Mouse (Mus musculus) frontal cortex, postnatal 10 days (tissue): ENCODE measurements around the gene Slc44a5.
A peak's percentile ranks its signal among the peaks of the same experiment; 100 is the strongest.
"Not testable (repeated sequence)": the region's sequence is repeated elsewhere in the genome, so short reads cannot be mapped to it uniquely, and the experiment has no call there.

Source experiments
- DNase-seq, 2 experiments: peaks; one replicate each; pipeline ENCODE4 v3.0.0; 2022; ENCODE audit warnings: low spot score in 2 of 2, mixed read lengths in 1 of 2

Slc44a5 gene

DNA sequence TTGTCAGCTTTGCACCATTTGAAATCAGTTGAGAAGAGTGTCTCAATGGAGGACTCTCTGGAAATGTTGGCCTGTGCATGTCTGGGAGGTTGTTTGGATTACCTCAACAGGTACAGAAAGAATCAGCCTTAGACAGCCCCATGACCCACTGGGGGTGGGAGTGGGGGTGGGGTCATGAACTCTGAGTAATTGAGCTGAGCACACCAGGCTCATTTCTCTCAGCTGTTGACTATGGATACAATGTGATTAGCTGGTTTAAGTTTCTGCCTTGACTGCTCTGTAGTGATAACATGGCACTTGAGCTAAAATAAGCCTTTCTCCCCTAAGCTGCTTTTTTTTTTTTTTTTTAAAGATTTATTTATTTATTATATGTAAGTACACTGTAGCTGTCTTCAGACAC is 242.5 kb downstream of the Slc44a5 start:
- no peak for DNase-seq

DNA sequence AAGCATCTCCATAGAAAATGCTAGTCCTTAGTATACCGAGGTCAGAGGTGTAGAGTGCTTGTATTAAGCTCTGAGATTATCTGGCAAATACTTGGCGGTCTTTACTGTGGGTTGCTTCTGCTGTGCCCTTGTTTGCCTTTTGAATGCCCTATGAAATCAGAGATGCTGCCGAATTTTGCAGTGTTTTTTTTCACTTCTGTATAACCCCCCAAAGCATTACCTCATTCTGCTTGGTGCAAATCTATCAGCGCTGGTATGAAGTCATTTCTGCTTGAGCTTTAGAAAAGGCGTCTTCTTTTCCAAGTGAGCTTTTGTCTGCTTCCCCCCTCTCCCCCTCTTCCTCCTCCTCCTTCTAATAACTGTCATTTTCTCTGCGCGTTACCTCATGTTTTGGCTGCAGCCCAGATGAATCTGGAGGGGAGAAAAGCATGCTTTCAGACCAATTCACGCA is 248.9 kb downstream of the Slc44a5 start:
- peak in 1 of 2 experiments; percentile 11 for DNase-seq

DNA sequence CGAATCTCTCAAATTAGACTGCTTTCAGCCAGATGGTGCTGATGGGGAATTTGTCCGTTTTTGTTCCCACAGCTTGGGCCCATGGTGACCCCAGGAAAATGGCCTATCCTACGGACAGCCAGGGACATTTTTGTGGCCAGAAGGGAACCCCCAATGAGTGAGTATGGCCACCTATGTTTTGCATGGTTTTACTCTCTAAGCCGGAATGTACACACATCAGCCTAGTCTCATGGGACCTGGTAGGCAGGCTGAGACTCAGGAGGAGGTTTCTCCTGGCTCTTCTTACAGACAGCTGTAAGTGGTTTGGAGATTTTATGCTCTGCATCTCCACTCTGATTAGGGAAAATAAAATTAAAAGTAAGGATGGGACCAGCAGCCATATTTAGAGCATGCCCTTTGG is 249.5 kb downstream of the Slc44a5 start:
- DNase-seq, result no peak

DNA sequence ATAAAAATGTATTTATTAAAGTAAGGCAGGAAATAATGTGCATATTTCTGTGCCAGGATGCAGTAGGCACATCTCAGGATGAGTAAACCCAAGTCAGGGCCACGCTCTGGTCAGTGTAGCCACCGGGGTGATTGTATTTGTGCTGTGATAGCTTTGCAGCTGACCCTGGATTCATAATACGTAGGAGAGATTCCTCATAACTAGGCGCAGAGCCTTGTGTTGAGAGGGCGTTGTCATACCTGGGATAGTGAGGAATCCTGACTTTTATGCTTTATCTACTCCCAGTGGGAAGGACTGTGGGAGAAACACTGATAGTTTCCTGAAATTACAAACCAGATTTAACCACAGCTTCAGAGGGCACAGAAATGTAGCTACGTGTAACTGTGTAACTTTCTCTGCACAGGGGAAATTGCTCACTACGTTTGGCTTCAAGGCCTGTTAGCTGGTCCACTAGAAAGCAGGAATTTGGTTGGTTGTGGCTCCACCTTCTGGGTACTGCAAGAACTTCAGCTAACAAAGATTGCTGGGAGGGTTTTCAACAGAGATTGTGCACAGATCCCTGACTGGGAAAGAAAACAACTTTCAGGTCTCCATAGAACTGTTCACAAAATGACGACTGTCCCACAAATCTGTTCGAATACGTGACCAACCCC is 253.0 kb downstream of the Slc44a5 start:
- peak; percentile 32 to 71 for DNase-seq

DNA sequence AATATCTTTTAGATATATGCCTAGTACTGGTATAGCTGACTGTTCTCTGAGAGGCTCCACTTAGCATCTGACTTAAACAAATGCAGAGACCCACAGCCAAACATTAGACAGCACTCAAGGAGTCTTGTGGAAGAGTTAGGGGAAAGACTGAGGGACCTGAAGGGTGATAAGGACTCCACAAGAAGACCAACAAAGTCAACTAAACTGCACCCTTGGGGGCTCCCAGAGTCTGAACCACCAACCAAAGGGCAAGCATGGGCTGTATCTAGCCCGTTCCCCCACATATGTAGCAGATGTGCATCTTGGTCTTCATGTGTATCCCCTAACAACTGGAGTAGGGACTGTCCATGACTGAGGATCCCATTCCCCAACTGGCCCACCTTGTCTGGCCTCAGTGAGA is 271.7 kb downstream of the Slc44a5 start:
- DNase-seq, result no peak

DNA sequence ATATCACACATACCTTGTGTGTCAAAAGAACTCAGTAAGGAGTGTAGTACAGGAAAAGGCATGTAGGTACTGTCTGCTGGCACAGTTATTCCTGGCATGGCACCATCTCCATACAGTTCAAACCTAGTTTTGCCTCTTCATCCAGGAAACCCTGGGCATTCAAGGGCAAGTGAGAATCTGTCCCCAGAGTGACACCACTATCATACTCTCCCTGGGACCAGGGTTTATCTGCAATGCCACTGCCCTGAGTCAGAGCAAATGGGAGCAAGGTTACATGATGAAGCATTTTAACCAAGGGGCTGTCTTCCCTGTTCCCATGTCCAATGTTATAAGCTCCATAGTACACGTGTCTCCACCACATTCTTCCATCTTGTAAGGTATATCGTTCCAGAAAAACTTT is 278.2 kb downstream of the Slc44a5 start:
- DNase-seq, result no peak

DNA sequence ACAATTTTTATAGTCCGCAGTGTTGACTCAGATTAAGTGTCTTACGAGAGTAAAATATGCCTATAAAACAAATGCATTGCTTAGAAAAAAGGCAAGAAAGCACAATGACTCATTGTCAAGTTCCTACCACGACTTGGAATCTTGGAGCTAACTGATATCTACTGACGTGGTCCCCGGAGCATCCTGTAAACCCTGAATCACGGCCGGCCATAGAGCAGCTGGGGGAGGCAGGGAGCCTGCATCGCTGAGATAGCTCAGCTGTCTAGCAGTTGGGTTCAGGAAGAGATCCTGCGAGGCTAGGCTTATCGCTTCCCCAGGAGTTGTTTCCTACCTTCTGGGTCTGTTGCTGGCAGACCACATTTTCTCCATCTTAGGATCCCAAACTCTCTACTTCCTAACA is 279.0 kb downstream of the Slc44a5 start:
- no peak for DNase-seq

DNA sequence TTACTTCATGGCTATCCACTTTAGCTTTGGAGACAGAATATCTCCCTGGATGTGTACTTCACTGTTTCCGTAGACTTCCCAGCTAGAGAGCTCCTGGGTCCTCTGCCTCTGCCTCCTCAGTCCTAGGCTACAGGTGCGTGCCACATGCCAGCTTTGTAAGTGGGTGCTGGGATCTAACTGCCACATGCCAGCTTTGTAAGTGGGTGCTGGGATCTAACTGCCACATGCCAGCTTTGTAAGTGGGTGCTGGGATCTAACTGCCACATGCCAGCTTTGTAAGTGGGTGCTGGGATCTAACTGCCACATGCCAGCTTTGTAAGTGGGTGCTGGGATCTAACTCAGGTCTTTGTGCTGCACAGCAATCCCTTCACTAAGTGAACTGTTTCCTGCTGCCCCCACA is 281.0 kb downstream of the Slc44a5 start:
- not testable (repeated sequence) for DNase-seq

DNA sequence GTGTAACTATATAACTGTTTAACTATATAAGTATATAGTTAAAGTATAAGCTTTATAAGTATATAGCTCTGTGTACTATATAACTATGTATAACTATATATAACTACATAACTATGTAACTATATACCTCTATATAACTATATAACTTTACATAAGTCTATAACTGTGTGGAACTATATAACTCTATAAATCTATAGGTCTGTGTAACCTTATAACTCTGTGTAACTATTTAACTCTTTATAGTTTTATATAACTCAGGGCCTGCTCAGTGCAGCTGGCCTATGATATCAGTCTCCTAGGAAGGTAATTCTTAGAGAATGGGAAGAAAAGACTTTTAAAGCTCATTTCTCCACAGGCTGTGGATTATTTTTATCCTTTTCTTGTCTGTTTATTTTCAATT is 284.1 kb downstream of the Slc44a5 start:
- no peak for DNase-seq

DNA sequence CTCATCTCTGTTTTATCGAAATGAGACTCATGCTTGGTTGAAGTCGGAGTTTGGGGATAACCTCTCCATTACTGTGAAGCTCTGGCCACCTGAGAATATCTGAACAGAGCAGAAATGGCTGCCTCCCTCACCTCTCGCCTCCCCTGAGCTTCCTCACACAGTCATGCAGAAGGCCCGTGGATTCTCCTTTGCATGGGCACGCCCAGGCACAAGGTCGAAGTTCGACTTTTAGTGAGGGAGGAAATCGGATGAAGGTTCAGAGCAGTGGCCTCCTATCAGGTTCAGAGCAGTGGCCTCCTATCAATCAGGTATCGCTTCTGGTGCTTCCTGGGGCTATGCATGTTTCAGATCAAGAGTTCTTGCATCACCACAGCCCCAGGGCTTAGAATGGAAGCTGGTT is 295.1 kb downstream of the Slc44a5 start:
- DNase-seq, result no peak

DNA sequence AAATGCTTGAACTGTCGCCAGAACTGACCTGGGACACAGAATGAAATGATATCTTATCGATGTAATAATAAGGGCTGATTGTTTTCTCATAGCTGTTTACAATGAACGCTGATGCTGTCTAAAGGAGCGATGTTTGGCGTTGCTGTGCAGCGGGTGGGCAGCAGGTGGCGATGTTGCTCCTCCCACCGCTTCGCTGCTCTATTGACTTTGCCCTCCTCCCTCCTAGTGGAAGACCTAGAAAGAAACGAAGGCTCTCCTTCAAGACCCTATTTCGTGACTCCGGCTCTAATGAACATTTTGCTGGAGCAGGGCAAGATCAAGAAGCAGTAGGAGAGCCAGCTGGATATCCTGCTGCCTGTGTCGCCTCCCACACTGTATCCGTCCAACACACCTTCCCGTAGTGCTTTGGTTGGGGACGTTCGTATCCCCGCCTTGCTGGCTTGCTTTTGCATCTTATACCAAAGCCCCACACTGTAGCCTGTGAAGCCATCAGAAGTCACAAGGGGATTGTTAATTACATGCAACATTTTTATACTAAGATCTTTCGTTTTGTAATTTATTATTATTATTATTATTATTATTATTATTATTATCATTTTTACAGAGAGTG is 296.6 kb downstream of the Slc44a5 start:
- peak; percentile 22 to 74 for DNase-seq

DNA sequence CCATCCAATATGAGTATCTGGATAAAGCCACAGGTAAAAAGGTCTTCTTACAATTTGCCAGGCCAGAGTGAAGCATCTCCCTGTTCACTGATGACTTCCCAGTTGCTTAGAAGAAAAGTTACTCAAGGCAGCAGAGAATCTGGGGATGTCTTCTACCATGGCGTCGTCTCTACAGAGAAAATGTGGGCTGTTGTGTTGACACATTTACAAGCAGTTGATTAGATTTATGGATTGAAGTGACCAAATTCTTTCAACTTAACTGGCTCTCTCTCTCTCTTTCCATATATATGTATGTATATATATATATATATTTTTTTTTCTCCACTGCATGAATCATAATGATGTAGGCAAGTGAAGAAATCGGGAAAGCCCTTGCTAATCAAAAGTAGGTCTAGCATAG is 301.4 kb downstream of the Slc44a5 start:
- no peak for DNase-seq

DNA sequence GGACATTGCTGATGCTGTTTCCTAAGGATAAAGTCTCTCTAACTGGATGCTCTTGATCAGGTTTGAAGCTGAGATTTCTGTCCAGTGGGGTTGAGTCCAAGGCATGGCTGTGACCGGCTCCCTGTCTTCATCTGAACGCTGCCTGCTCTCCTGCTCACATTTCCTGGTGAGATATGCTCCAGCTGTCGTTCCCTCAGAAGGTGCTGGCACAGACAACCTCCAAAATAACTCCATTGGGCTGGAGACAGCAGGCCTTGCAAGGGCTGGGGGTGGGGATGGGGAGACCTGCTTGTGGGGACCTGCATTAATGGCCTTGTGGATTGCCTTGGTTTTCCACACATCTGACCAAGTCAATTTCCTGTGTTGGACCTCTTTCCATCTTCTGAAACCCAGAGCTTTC is 311.0 kb downstream of the Slc44a5 start:
- no peak for DNase-seq

DNA sequence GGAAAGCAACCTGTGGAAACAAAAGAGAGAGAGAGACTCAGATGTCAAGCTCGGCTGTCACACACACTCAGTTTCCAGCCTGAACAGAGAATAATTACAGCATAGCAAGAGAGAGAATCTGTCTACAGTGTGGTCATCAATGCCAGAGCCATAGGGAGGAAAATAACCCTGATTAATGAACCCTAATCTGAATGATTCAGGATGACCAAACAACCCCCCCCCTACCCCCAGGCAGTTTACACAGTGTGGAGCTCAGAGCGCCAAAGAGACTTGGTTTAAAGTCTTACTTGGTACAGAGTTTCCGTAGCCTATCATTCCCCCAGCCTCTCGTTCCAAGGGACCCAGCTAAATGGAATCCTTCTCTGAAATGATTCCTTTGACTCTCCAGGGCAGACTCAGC is 312.1 kb downstream of the Slc44a5 start:
- no peak for DNase-seq

DNA sequence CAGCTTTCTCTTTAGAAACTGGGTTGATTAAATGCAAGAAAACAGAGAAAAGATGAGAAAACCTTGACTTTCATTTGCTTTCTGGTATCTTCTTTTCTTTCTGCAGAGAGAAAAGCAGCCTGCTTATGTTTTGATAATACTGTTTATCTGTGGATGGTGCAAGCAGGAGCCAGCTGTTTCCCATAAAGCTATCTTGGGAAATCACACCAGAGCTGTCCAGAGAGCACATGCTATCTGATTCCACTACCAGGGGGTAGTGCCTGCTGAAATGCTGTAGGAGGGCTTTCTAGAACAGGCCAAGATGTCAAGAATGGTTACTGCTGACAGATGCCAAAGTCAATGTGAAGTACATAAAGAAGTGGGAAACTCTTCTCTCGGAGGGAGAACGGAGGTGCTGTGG is 314.0 kb downstream of the Slc44a5 start:
- DNase-seq, result no peak

DNA sequence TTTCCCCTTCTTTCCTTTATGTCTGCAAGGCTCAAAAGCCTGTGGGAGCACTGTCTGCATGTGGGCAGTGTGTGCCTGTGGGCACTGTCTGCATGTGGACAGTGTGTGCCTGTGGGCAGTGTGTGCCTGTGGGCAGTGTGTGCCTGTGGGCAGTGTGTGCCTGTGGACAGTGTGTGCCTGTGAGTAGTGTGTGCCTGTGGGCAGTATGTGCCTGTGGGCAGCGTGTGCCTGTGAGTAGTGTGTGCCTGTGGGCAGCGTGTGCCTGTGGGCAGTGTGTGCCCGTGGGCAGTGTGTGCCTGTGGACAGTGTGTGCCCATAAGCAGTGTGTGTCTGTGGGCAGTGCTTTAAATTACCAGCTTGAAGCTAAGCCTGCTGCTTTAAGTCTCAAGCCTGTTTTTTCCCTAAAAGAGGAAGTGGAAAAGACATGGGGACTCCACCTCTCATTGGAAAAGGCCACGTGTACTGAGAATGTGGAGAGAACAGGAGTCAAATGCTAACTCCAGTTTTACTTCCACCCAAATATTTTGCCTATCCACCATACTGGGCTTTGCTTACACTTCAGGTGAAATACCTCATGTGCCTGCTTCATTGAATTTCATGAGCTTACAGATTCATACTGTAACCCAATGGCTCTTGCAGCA is 315.3 kb downstream of the Slc44a5 start:
- no peak for DNase-seq

DNA sequence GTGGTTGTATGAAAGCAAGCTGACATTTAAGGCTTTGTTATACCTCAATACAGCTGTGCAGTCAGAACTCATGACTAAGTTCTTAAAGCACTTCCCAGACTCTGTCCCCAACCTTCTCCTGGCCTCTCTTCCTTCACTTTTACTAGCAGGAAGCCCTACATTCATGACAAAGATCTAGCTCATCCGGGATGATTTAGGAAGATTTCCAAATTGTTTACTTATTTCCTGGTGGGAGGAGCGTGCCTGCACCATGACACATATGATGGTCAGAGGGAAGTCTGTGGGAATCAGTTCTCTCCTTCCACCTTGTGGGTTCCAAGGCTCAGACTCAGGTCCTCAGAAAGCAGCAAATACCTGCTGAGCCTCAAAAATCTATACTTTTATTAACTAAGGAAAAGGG is 317.1 kb downstream of the Slc44a5 start:
- DNase-seq, result no peak

DNA sequence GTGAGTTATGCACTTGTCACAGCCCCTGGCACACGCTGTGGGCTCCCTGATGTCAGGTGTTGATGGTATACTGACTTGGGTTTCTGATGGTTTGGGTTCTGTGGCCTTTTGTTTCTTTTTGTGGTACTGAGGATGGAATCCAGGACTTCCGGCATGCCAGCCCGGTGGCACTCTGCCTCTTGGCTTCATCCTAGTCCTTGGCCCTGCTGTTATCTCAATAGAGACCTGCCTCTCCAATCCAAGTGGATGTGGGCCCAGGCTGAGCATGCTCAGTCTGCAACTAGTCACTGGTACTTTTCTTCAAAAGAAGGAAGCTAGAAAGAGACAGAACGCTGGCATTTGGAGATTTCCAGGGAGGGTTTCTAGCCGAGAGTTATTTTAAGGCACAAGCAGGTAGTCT is 318.9 kb downstream of the Slc44a5 start:
- no peak for DNase-seq

DNA sequence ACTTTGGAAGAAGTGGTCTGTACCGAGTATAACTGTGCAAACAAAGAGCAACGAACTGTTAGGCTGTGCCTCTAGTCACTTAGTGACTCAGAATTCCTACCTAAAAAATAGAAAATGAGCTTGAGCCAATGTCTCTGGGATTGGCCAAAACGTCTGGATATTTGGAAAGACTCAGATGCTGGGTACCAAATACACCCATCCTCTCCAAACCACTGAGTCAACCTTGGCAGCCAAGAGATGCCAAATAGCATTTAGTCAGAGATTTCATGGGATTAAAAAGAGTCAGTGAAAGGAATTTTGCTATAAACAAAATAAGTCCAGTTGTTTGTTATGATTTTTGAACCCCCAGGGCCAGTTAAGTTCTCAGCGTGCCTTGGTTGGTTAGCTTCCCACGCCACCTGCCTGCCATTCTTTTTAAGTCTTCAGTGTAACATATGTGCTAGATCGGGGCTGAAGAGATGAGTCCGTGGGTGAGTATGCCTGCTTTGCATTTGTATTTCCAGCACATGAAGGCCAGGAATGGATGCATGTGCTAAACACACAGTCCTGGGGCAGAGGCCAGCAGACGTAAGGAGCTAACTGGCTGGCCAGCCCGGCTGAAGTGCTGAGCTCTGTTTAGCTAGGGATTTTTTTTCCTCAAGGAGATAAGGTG is 320.7 kb downstream of the Slc44a5 start:
- peak in 1 of 2 experiments; percentile 28 for DNase-seq

DNA sequence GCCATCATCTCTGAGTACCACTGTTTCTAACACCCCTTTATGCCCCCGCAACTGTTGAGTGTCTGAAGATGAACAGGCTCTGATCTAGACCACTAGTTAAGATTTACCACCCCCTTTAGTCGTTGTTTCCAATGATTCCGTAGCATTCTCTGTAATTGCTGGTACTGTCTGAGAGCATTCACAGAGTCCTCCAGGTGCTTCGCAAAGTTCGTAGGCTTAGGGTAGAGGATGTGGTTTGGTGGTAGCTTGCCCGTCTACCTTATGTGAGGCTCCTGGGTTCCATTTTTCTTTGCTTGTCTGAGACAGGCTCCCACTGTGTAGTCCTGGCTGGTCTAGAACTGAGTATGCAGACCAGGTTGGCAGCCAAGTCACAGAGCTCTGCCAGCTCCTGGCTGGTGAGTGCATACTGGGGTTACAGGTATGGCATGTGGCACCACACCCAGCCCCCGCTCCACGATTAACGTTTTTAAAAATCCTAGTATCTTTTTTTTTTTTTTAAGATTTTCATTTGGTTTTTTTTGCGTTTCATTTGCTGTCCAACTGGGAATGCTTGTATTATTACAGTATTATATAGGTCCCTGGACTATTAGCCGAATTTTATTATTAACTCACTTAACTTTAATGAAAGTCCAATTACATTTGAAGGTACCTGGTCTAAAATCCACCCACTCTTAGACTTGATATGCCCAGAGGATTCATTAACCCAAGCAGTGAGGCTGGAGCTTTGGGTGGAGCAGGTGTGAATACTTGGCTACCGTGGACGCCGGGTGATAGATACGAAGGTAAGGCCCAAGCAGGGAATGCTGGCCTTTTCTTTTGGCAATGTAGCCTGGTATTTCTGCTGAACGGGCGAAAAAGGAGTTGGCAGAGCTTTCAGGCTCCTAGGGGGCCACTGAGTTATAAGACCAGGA is 321.9 kb downstream of the Slc44a5 start:
- no peak for DNase-seq

DNA sequence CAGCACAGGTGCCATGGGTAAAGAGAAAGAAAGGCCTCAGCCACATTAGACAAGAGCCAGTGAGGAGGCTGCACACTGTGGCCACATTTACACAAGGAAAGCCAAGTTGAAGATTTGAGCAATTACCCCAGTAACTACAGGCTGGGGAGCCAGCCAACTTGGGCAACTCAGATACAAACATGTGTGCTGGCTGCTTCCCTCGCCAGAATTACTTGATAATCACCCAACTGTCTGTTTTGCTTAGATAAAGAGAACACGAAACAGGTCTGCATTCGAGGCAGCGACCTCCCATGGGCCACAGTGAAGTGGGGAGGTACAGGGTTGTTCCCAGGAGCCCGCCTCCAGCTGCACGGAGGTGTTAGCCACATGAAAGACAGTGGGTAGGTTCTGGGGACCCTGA is 324.3 kb downstream of the Slc44a5 start:
- DNase-seq, result no peak

DNA sequence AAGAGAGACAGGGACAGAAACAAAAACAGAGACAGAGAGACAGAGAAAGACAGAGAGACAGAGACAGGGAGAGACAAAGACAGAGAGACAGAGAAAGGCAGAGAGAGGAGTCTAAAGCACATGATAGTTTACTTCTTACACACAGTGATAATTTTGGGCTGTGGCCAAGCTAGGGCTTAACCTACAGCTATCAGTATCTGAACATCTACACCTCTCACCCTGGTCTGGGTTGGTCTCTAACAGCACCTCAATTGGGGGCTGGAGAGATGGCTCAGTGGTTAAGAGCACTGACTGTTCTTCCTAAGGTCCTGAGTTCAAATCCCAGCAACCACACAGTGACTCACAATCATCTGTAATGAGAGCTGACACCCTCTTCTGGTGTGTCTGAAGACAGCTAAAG is 325.3 kb downstream of the Slc44a5 start:
- DNase-seq, result no peak
